ENCODE assay signal across 10 mouse cellular contexts in the genomic region with DNA sequence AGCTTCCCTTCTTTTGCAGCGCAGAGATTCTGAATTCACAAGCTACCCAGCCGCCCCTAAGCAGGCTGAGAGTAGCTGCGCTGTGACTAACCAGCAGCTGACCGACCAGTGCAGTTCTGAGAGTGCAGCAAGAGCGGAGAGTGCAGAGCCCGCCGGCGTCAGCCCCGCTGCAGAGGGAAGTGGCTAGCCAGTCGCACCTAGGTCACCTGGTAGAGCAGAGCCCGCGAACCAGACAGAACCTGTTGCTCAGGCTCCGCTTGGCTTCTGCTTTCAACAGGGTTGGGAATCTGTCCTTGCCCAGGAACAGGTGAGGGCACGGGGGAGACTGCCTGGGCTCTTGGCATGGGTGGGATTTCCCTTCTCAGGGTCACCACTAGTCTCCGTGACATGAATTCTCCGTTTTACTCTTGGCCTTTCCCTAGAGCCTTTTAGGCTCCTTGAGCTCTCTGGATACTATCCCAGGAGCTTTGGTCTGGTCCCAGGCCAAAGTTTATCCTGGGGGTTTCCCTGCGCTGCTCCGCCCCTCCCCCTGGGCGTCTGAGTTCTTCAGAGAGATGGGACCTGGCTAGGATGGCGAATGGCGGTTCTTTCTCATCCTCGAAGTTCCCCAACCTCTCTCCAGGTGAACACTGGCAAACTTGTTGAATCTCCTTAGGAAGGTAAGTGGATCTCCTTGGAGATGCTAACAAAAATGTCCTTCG. TPM values are rescaled to one million over a fixed set of nuclear protein-coding genes. Genes with fewer than 3 reads are reported as not detected.
DNase-seq lines count a peak whose midpoint lies in the region; ATAC-seq and TF ChIP-seq lines count a peak whose summit lies in the region.
"Had no signal": no experiment of that assay in that cellular context is flagged by ENCODE, and none has a peak within 500 bp of the region (broad histone marks: within the 10 kb centered on the region; RNA-seq: fewer than 3 reads in every experiment).

A gene (plus strand): TSS at position 552 of the 701 bp plus-strand sequence.

- no peaks in the 10 kb centered on the region for H3K36me3 ChIP-seq in ES-E14 (ENCODE audit: control insufficient read depth, insufficient read depth, low read length, poor library complexity, severe bottlenecking)
- no peaks in the 10 kb centered on the region for H3K36me3 ChIP-seq in forebrain, embryonic 13.5 days (ENCODE audit: poor library complexity, severe bottlenecking)
- no peaks in the 10 kb centered on the region for H3K36me3 ChIP-seq in kidney, embryonic 16.5 days (ENCODE audit: insufficient read depth, low read length)
- no peaks in the 10 kb centered on the region for H3K36me3 ChIP-seq in stomach, embryonic 14.5 days (ENCODE audit: control insufficient read depth, insufficient read depth, low read length)

- in situ Hi-C loops in ES-E14 (cut with MboI; ENCODE audit: low sequenced_read_pairs in 2 of 2, unreplicated experiment in 2 of 2) = no loop called here

- H3K4me2 ChIP-seq in forebrain, embryonic 13.5 days = peak within 1 kb of the TSS; percentile 91
- peak within 1 kb of the TSS; percentile 64 for H3K4me2 ChIP-seq in kidney, embryonic 16.5 days (replicated peaks; ENCODE audit: low read depth, low read length)
- H3K4me2 ChIP-seq in stomach, embryonic 14.5 days (replicated peaks; ENCODE audit: low read depth, low read length) = peak within 1 kb of the TSS; percentile 66

- H3K9me3 ChIP-seq in ES-E14 (ENCODE audit: control insufficient read depth, insufficient read depth, low read depth, low read length) = no peaks in the 10 kb centered on the region
- H3K9me3 ChIP-seq in forebrain, embryonic 13.5 days (replicated peaks) = no peaks in the 10 kb centered on the region
- no peaks in the 10 kb centered on the region for H3K9me3 ChIP-seq in kidney, embryonic 16.5 days (ENCODE audit: low read length)
- H3K9me3 ChIP-seq in stomach, embryonic 14.5 days (ENCODE audit: control insufficient read depth, low read depth, low read length) = no peaks in the 10 kb centered on the region

- ATAC-seq in forebrain, embryonic 13.5 days = peak; percentile 92
- ATAC-seq in kidney, embryonic 16.5 days (ENCODE audit: low FRiP score, low TSS enrichment) = peak; percentile 97
- peak; percentile 92 for ATAC-seq in stomach, embryonic 14.5 days (ENCODE audit: insufficient number of reproducible peaks, insufficient read depth, low FRiP score, low read depth)

- H3K9ac ChIP-seq in ES-E14 (ENCODE audit: insufficient read depth, low read depth, low read length, poor library complexity, severe bottlenecking) = no peak within 1 kb of the TSS
- peak within 1 kb of the TSS; percentile 60 for H3K9ac ChIP-seq in forebrain, embryonic 13.5 days
- H3K9ac ChIP-seq in kidney, embryonic 16.5 days (replicated peaks; ENCODE audit: low read length) = no peak within 1 kb of the TSS; the same call in 1 of the 2 replicates
- no peak within 1 kb of the TSS for H3K9ac ChIP-seq in stomach, embryonic 14.5 days (replicated peaks; ENCODE audit: low read depth, low read length)

- peak within 1 kb of the TSS; percentile 36 to 59; a peak in 3 of 4 replicates for H3K4me3 ChIP-seq in ES-E14 (ENCODE audit: insufficient read depth in 1 of 2, low read depth in 1 of 2, low read length in 2 of 2, poor library complexity in 1 of 2, severe bottlenecking in 1 of 2)
- peak within 1 kb of the TSS; percentile 47 for H3K4me3 ChIP-seq in forebrain, embryonic 13.5 days
- H3K4me3 ChIP-seq in kidney, embryonic 16.5 days (ENCODE audit: low read length) = peak within 1 kb of the TSS; percentile 46
- H3K4me3 ChIP-seq in stomach, embryonic 14.5 days (ENCODE audit: low read depth, low read length) = peak within 1 kb of the TSS; percentile 26

- peaks cover 9% of the 10 kb centered on the region for H3K27me3 ChIP-seq in forebrain, embryonic 13.5 days
- H3K27me3 ChIP-seq in kidney, embryonic 16.5 days (ENCODE audit: insufficient read depth, low read length) = peaks cover 8% of the 10 kb centered on the region; the same call in 1 of the 2 replicates
- H3K27me3 ChIP-seq in stomach, embryonic 14.5 days (ENCODE audit: control insufficient read depth, insufficient read depth, low read length) = no peaks in the 10 kb centered on the region

- 4% methylated on average over 23 of the region's 23 CpGs for WGBS in forebrain, embryonic 13.5 days
- WGBS in kidney, embryonic 16.5 days = 5% methylated on average over 23 of the region's 23 CpGs
- WGBS in stomach, embryonic 14.5 days = 6% methylated on average over 23 of the region's 23 CpGs

- no peak within 1 kb of the TSS for H3K27ac ChIP-seq in ES-E14 (ENCODE audit: insufficient read depth, low read depth, low read length, poor library complexity, severe bottlenecking)
- H3K27ac ChIP-seq in forebrain, embryonic 13.5 days = no peak within 1 kb of the TSS
- H3K27ac ChIP-seq in kidney, embryonic 16.5 days (ENCODE audit: low read length) = no peak within 1 kb of the TSS
- no peak within 1 kb of the TSS for H3K27ac ChIP-seq in stomach, embryonic 14.5 days (ENCODE audit: low read length)

- peak; percentile 27 to 36 for DNase-seq in cerebellum, postnatal 14 days
- no peak for DNase-seq in cerebellum, adult 9-11 months
- DNase-seq in ES-E14 (ENCODE audit: low read depth, low spot score) = no peak
- peak; percentile 11 for DNase-seq in lung, postnatal 10 days
- DNase-seq in thymus, postnatal 0 days (ENCODE audit: low spot score) = no peak

- 0 out of 4 replicates have a peak, but pooled peaks cover 0 to 2% of the 10 kb centered on the region in 2 experiments for H3K4me1 ChIP-seq in ES-E14 (ENCODE audit: control insufficient read depth in 2 of 2, insufficient read depth in 2 of 2, low read length in 2 of 2, poor library complexity in 1 of 2)
- H3K4me1 ChIP-seq in forebrain, embryonic 13.5 days = peaks cover 16% of the 10 kb centered on the region
- peaks cover 8% of the 10 kb centered on the region; the same call in 1 of the 2 replicates for H3K4me1 ChIP-seq in kidney, embryonic 16.5 days (ENCODE audit: insufficient read depth, low read length)
- H3K4me1 ChIP-seq in stomach, embryonic 14.5 days (ENCODE audit: control insufficient read depth, insufficient read depth, low read length) = peaks cover 3% of the 10 kb centered on the region; the same call in 1 of the 2 replicates

TF ChIP-seq in ES-E14, 5 proteins besides CTCF, POLR2A, EP300 and RAD21:
- TF ChIP-seq HCFC1 (IDR thresholded peaks at IDR 0.05; ENCODE audit: borderline replicate concordance, insufficient read depth, low read length) (no peak), CHD2 (IDR thresholded peaks at IDR 0.05; ENCODE audit: low read depth, low read length) (no peak), ZC3H11A (IDR thresholded peaks at IDR 0.05; ENCODE audit: borderline replicate concordance, low read depth, low read length) (no peak), MAFK (IDR thresholded peaks at IDR 0.05; ENCODE audit: insufficient read depth, low read depth, low read length) (no peak), ZNF384 (IDR thresholded peaks at IDR 0.05; ENCODE audit: low read depth, low read length) (no peak)

RNA-seq across cellular contexts. Expression of the gene that starts here (rescaled TPM):
- total RNA-seq in ES-E14 (2012; rRNA removed) = not detected in 2 replicates
- polyA plus RNA-seq in forebrain, embryonic 13.5 days (2015; fragmentation: Nextera tagmentation; extraction: Ambion mirVana) = not detected in 2 replicates
- not detected in 2 replicates for polyA plus RNA-seq in kidney, embryonic 16.5 days (2015; fragmentation: Nextera tagmentation; extraction: Ambion mirVana)
- not detected in 2 replicates for polyA plus RNA-seq in stomach, embryonic 14.5 days (2014; fragmentation: Nextera tagmentation; extraction: Ambion mirVana)
- not detected in 2 replicates for polyA plus RNA-seq in thymus, postnatal 0 days (2015; fragmentation: Nextera tagmentation; extraction: Ambion mirVana)
- polyA plus RNA-seq: C2C12; small intestine, adult 2 months had no signal

Comparison
In these comparisons a context has a peak if more than half of its experiments do, and no peak if none do; other contexts are left out.
1. DNase-seq: peak in cerebellum, postnatal 14 days (2 of 2) and lung, postnatal 10 days (single experiment); none in cerebellum, adult 9-11 months (single experiment), ES-E14 (single experiment) and thymus, postnatal 0 days (single experiment).
2. Peak in ATAC-seq, H3K4me3 ChIP-seq, H3K9ac ChIP-seq and H3K4me2 ChIP-seq in forebrain, embryonic 13.5 days; RNA of the gene not detected or under 1 TPM.
3. Peak in ATAC-seq, H3K4me3 ChIP-seq and H3K4me2 ChIP-seq in kidney, embryonic 16.5 days; RNA of the gene not detected or under 1 TPM.
4. Peak in ATAC-seq, H3K4me3 ChIP-seq and H3K4me2 ChIP-seq in stomach, embryonic 14.5 days; RNA of the gene not detected or under 1 TPM.
5. Peak in every context shown above with its lines, with median percentiles within 50 percentile points of each other: H3K4me3 ChIP-seq, ATAC-seq and H3K4me2 ChIP-seq.